Mouse (Mus musculus): ENCODE data around the gene Fam189b.
A peak's percentile ranks its signal among the peaks of the same experiment; 100 is the strongest.
"Not testable (repeated sequence)": the region's sequence is repeated elsewhere in the genome, so short reads cannot be mapped to it uniquely, and the experiment has no call there.

Gene Fam189b

GRCm38 (mm10) chr3:89183058-89183958, at the start of gene Fam189b:
Gene Fam189b, plus strand, starts transcription at chr3:89183143.
- peak; percentile 85 for DNase-seq

- no peak for DNase-seq
Observed at GRCm38 (mm10) chr3:89133752-89134151, 49.2 kb upstream of the Fam189b start.

GRCm38 (mm10) chr3:89135958-89136357, 47.0 kb upstream of the Fam189b start, which contains the start of gene Pklr:
Gene Pklr, plus strand, starts transcription at chr3:89136142.
- no peak for DNase-seq

GRCm38 (mm10) chr3:89136365-89136764, 46.6 kb upstream of the Fam189b start:
- DNase-seq = no peak

- no peak for DNase-seq
Observed at GRCm38 (mm10) chr3:89144821-89145220, 38.1 kb upstream of the Fam189b start.

GRCm38 (mm10) chr3:89145566-89145965, 37.4 kb upstream of the Fam189b start:
- DNase-seq = no peak

- DNase-seq = no peak
Observed at GRCm38 (mm10) chr3:89147101-89147978, 35.6 kb upstream of the Fam189b start.

GRCm38 (mm10) chr3:89147979-89148311, 35.0 kb upstream of the Fam189b start:
- DNase-seq = no peak

GRCm38 (mm10) chr3:89148567-89148966, 34.4 kb upstream of the Fam189b start:
- DNase-seq = no peak

- no peak for DNase-seq
Observed at GRCm38 (mm10) chr3:89152084-89152835, 30.7 kb upstream of the Fam189b start.

- DNase-seq = no peak
Observed at GRCm38 (mm10) chr3:89156951-89157350, 26.0 kb upstream of the Fam189b start.

- DNase-seq = no peak
Observed at GRCm38 (mm10) chr3:89158651-89159050, 24.3 kb upstream of the Fam189b start.

- DNase-seq = no peak
Observed at GRCm38 (mm10) chr3:89159211-89159610, 23.7 kb upstream of the Fam189b start.

- peak; percentile 74 for DNase-seq
Observed at GRCm38 (mm10) chr3:89159616-89160344, 23.2 kb upstream of the Fam189b start, which contains the start of gene Hcn3. Gene Hcn3, minus strand, starts transcription at chr3:89160196.

- DNase-seq = not testable (repeated sequence)
Observed at GRCm38 (mm10) chr3:89161207-89161606, 21.7 kb upstream of the Fam189b start.

GRCm38 (mm10) chr3:89161786-89162185, 21.2 kb upstream of the Fam189b start:
- no peak for DNase-seq

GRCm38 (mm10) chr3:89163123-89163522, 19.8 kb upstream of the Fam189b start:
- DNase-seq = no peak

GRCm38 (mm10) chr3:89163643-89164245, 19.2 kb upstream of the Fam189b start:
- DNase-seq = no peak

GRCm38 (mm10) chr3:89164506-89165267, 18.3 kb upstream of the Fam189b start, which contains the start of gene Clk2:
Gene Clk2, plus strand, starts transcription at chr3:89164795.
- peak; percentile 93 for DNase-seq

- no peak for DNase-seq
Observed at GRCm38 (mm10) chr3:89165268-89165870, 17.6 kb upstream of the Fam189b start.

Data from right cerebral cortex, postnatal 14 days (tissue).